Mouse (Mus musculus): ENCODE results near the gene Tgfa. TPM values are rescaled to one million over a fixed set of nuclear protein-coding genes. Genes with fewer than 3 reads are reported as not detected.

Gene Tgfa
- 6.9 and 7.8 TPM in 2 replicates for polyA plus RNA-seq (2015; fragmentation: Nextera tagmentation; extraction: Ambion mirVana)

DNA sequence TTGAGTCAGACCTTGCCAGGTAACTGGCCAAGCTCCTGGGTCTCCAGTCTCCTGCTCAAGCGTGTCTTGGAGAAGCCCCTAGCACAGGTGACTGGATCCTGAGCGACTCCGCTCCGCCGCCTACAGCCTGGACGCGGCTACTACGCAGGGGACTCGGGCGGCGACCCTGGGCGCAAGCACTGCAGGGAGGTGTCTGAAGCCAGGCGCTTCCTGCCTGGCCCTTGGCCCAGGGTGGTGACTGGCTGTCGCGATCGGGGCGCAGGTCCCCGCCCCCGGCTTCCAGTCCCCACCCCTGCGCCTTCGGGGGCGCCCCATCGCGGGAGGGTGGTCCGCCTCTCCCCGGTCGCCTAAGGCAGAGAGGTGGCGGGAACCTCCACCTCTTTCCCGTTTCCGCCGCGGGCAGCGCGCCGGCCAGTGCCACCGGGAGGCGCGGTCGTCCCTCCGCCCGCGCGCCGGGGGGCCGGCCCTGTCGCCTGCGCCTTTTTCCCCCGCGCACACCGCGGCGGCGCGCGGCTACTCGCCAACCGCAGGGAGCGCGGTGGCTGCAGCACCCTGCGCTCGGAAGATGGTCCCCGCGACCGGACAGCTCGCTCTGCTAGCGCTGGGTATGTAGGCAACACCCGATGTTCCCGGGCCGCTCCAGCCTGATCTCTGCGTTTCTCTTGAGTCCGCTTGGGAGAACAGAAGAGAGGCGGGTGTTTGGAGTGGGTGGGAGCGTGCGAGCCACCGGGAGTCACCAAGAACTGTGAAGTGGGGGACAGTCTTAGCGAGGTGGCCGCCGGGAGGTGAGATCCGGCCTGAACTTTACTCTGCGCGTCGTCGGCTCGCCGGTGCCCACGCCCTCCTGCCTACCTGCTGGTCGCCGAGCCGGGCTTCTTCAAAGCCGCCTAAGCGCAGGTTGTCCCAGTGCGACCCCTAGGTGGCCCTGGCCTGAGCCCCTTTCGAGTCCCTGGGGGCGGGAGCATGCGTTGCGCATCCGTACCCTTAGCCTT is at the start of gene Tgfa:
Tgfa (plus strand) TSS at position 283 of the 992 bp plus-strand sequence.
- Histone ChIP-seq H3K4me2 (peak within 1 kb of the TSS; percentile 98), H3K4me1 (peaks cover 25% of the 10 kb centered on the region), H3K27me3 (peaks cover 53% of the 10 kb centered on the region), H3K9me3 (no peaks in the 10 kb centered on the region), H3K36me3 (no peaks in the 10 kb centered on the region), H3K27ac (peak within 1 kb of the TSS; percentile 17; the same call in 1 of the 2 replicates), H3K4me3 (peak within 1 kb of the TSS; percentile 65), H3K9ac (peak within 1 kb of the TSS; percentile 51)
- peak; percentile 59; the same call in 1 of the 2 replicates for ATAC-seq (ENCODE audit: insufficient number of reproducible peaks, low FRiP score, low TSS enrichment, low read depth)
- under 1% methylated on average over 82 of the region's 97 CpGs for WGBS

DNA sequence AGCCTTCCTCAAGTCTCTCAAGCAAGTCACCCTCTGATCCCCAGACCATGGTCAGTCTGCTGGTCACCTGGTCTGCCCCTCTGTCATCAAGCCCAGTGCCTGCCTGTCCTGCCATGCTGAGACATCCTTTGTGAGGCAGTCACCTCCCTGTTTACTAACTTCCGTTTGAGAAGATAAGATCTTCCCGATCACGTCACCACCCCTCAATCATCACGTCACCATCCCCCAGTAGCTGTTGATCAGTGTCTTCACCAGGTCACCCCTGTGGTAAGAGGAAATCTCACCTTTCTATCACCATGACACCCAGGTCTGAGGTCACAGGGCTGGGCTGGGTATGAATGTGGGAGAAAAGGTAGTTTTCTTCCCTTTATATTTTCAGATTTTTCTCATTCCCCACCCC is 46.5 kb upstream of the Tgfa start:
- H3K36me3 ChIP-seq: no peaks in the 10 kb centered on the region
- H3K9ac ChIP-seq: no peak overlapping the region
- H3K4me3 ChIP-seq: no peak overlapping the region
- 50% methylated on average over 4 of the region's 4 CpGs for WGBS
- H3K9me3 ChIP-seq: no peaks in the 10 kb centered on the region
- no peak for ATAC-seq (ENCODE audit: insufficient number of reproducible peaks, low FRiP score, low TSS enrichment, low read depth)
- H3K4me2 ChIP-seq: no peak overlapping the region
- H3K27me3 ChIP-seq: no peaks in the 10 kb centered on the region
- H3K4me1 ChIP-seq: no peaks in the 10 kb centered on the region; the same call in 1 of the 2 replicates
- no peak overlapping the region for H3K27ac ChIP-seq

DNA sequence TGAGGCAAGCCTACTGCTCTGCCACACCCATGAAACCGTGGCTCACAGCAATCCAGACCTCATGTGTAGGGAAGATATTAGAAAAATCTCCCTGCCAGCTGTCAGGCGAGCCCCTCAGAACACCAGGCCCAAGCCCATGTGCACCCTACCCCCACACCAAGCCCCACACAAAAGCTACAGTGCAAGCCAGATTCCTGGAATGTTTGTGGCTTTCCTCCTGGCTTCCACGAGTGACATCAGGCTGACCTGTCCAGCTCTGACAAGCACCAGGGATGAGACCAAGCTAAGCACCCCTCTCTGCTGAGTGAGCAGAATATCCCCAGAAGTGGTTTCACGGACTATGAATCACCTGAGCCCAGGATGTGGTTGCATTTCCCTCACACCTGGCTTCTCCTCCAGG is 46.0 kb upstream of the Tgfa start:
- no peak for ATAC-seq (ENCODE audit: insufficient number of reproducible peaks, low FRiP score, low TSS enrichment, low read depth)
- 31% methylated on average over 4 of the region's 4 CpGs for WGBS
- Histone ChIP-seq H3K4me3 (no peak overlapping the region), H3K4me2 (no peak overlapping the region), H3K9ac (no peak overlapping the region), H3K27me3 (no peaks in the 10 kb centered on the region), H3K27ac (no peak overlapping the region), H3K36me3 (no peaks in the 10 kb centered on the region), H3K9me3 (no peaks in the 10 kb centered on the region), H3K4me1 (no peaks in the 10 kb centered on the region; the same call in 1 of the 2 replicates)

DNA sequence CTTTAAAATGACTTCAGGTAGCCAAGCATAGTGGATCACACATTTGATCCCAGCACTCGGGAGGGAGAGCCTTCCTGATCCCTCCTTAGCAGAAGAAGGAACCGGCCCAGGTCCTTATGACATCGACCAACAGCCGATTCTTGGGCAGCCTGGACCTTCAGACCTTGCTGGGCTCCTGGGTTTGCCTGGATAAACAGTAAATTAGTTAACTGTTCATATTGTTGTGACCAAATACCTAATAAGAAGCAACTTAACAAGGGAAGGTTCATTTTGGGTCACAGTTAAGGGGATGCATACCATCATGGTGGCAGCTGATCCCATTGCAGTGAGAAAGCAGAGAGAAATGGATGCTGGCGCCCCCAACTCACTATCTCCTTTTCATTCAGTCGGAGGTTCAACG is 42.3 kb upstream of the Tgfa start:
- no peaks in the 10 kb centered on the region for H3K27me3 ChIP-seq
- H3K36me3 ChIP-seq: no peaks in the 10 kb centered on the region
- no peak overlapping the region for H3K9ac ChIP-seq
- no peak overlapping the region for H3K27ac ChIP-seq
- no peak for ATAC-seq (ENCODE audit: insufficient number of reproducible peaks, low FRiP score, low TSS enrichment, low read depth)
- no peaks in the 10 kb centered on the region for H3K9me3 ChIP-seq
- no peak overlapping the region for H3K4me2 ChIP-seq
- H3K4me3 ChIP-seq: no peak overlapping the region
- peaks cover 9% of the 10 kb centered on the region for H3K4me1 ChIP-seq
- 88% methylated on average over 7 of the region's 7 CpGs for WGBS

DNA sequence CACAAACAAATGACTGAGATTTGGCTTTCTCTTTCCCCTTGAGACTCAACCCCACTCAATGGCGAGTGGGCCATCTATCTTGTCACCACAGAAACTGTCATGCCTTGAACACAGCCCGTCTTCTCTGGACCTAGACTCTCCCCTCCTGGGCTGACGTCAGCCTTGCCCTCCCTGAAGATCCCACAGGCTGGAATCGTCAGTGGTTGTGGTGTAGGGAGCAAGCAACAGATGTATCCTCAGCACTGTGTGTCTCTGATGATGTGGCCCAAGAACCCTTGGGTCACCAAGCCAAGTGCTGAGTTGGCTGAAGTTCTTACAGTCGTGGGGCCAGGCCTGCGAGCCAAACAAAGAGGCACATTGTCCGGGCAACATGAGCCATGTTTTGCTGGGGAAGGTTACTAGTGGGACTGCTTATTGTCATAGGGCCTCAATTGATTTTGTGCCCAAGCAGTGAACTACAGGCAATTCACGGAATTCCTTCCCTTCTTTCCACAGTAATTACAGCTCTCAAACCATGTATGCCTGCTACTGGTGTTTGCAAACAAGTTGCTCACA is 41.5 kb upstream of the Tgfa start:
- no peak overlapping the region for H3K4me2 ChIP-seq
- H3K4me1 ChIP-seq: peaks cover 9% of the 10 kb centered on the region
- H3K36me3 ChIP-seq: no peaks in the 10 kb centered on the region
- H3K27me3 ChIP-seq: no peaks in the 10 kb centered on the region
- WGBS: 66% methylated on average over 8 of the region's 8 CpGs
- H3K4me3 ChIP-seq: no peak overlapping the region
- H3K9me3 ChIP-seq: no peaks in the 10 kb centered on the region
- no peak overlapping the region for H3K9ac ChIP-seq
- no peak for ATAC-seq (ENCODE audit: insufficient number of reproducible peaks, low FRiP score, low TSS enrichment, low read depth)
- no peak overlapping the region for H3K27ac ChIP-seq

DNA sequence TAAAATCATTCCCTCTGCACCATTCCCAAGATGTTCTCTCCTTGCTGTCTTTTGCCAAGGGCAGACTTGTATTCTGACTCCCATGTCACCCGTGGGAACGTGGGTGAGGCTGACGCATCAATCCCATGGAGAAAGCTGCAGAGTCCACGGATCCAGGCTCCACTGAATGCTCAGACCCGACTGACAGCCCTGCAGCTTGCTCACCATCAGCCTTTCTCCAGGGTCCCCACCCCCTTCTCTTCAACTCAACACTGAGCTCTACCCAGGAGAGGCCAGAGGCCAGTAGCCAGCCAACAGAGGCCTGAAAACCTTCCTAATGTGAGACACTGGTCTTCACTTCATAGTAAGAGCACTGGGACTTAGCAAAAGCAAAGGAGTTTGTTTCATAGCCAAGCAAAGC is 41.0 kb upstream of the Tgfa start:
- no peak for ATAC-seq (ENCODE audit: insufficient number of reproducible peaks, low FRiP score, low TSS enrichment, low read depth)
- H3K9ac ChIP-seq: no peak overlapping the region
- H3K27me3 ChIP-seq: no peaks in the 10 kb centered on the region
- no peaks in the 10 kb centered on the region for H3K36me3 ChIP-seq
- 83% methylated on average over 5 of the region's 5 CpGs for WGBS
- H3K4me2 ChIP-seq: no peak overlapping the region
- H3K4me3 ChIP-seq: no peak overlapping the region
- H3K9me3 ChIP-seq: no peaks in the 10 kb centered on the region
- peaks cover 9% of the 10 kb centered on the region for H3K4me1 ChIP-seq
- no peak overlapping the region for H3K27ac ChIP-seq

DNA sequence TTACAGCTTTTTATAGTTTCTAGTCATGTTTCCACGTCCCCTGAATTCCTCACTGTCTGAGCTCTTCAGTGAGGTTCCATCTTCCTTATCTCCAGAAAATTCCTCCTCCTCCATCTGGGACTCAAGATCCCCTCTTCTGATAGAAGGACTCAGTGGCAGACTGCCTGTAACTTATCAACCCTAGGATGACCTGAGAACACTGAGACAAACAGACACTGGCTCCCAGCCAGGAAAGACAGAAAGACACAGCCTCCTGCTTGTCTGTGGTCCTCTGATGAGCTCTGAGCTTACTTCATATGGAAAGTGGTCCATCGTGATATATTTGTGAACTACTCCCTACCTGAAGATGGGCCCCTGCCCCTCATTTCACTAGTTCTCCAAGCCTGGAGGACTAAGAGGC is 40.5 kb upstream of the Tgfa start:
- WGBS: 62% methylated on average over 2 of the region's 2 CpGs
- Histone ChIP-seq H3K4me3 (no peak overlapping the region), H3K9ac (no peak overlapping the region), H3K27me3 (no peaks in the 10 kb centered on the region), H3K36me3 (no peaks in the 10 kb centered on the region), H3K9me3 (no peaks in the 10 kb centered on the region), H3K4me2 (no peak overlapping the region), H3K27ac (no peak overlapping the region), H3K4me1 (peaks cover 9% of the 10 kb centered on the region)
- no peak for ATAC-seq (ENCODE audit: insufficient number of reproducible peaks, low FRiP score, low TSS enrichment, low read depth)

DNA sequence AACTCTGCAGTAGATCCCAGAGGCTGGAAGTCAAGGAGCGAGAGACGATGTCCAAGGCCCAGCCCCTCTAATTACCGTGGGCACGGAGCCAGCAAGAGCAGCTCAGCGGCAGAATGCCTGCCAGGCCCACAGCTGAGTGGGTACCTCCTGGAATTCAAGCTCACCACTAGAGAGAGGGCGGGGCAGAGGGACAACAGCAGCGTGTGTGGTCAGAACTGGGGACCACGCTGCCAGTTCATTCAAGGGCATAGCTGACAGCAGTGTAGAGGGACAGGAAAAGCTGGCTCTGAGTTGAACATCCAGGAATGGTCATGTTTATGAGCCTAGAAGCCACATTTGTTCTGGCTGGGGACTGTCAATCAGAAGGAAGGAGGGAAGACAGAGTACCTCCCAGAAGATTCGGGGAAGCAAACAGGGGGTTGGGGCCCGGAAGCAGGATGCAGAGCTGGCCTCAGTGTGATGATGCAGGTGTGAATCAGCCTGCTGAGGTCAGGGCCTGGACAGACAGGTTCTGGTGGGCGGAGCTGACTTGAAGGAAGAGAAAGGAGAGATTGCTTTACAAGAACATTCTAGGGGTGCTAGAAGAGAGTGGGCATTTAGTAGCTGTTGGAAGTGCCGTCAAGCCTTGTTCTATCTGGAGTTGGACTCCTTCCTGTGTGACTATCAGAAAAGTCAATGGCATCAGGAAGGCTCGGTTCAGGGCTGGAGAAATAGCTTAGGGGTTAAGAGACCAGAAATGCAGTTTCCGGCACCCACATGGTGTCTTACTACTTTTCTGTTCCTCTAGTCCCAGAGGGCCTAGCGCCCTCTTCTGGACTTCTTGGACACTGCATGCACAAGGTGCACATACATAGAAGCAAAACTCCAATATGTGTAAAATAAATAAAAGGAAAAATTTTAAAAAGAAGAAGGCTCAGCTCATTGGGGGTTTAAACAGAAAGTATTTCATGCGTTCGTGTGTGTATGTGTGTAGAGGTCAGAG is 37.5 kb upstream of the Tgfa start:
- ATAC-seq (ENCODE audit: insufficient number of reproducible peaks, low FRiP score, low TSS enrichment, low read depth): no peak
- Histone ChIP-seq H3K36me3 (no peaks in the 10 kb centered on the region), H3K4me1 (peaks cover 9% of the 10 kb centered on the region), H3K27ac (peak overlapping the region; percentile 22; the same call in 1 of the 2 replicates), H3K27me3 (no peaks in the 10 kb centered on the region), H3K4me2 (peak overlapping the region; percentile 24; the same call in 1 of the 2 replicates), H3K9me3 (no peaks in the 10 kb centered on the region), H3K9ac (no peak overlapping the region), H3K4me3 (no peak overlapping the region)
- WGBS: 49% methylated on average over 17 of the region's 17 CpGs

DNA sequence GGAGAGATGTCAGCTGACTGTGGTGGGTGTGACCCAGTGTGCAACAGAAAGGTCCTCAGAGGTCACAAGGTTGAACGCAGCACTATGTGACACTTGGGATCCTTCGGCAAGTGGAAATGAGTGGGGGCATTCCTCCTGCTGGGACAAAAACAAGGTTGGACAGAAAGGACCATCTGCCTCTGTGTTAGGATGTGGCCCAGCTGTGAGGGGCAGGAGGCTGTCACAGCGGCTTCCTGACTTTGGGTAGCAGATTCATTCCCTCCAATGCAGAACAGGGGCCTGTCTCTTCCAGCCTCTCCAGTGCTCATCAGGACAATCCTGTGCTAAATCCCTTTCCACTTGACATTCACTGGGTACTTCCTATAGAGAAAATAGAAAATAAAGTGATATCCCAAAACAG is 34.1 kb upstream of the Tgfa start:
- H3K4me1 ChIP-seq: peaks cover 9% of the 10 kb centered on the region
- no peak for ATAC-seq (ENCODE audit: insufficient number of reproducible peaks, low FRiP score, low TSS enrichment, low read depth)
- 66% methylated on average over 3 of the region's 3 CpGs for WGBS
- H3K36me3 ChIP-seq: no peaks in the 10 kb centered on the region
- no peak overlapping the region for H3K27ac ChIP-seq
- H3K27me3 ChIP-seq: no peaks in the 10 kb centered on the region
- no peak overlapping the region for H3K4me3 ChIP-seq
- no peaks in the 10 kb centered on the region for H3K9me3 ChIP-seq
- H3K4me2 ChIP-seq: no peak overlapping the region
- H3K9ac ChIP-seq: no peak overlapping the region

DNA sequence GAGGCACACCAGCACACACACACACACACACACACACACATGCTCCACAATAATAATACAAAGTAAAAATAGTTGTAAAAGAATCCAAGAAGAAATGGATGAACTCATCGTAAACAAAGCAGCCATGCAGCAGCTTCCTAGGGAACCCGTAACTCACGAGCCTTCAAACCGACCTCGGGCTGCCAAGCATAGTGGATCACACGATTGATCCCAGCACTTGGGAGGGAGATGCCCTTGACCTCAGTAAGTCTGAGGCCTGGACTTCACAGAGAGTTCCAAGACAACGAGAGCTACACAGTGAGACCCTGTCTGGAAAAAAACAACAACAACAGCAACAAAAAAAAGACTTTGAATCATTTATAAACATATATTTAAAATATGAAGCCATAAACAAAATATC is 33.4 kb upstream of the Tgfa start:
- no peaks in the 10 kb centered on the region for H3K36me3 ChIP-seq
- H3K27me3 ChIP-seq: no peaks in the 10 kb centered on the region
- WGBS: 47% methylated on average over 7 of the region's 7 CpGs
- H3K9ac ChIP-seq: no peak overlapping the region
- no peak overlapping the region for H3K27ac ChIP-seq
- no peak for ATAC-seq (ENCODE audit: insufficient number of reproducible peaks, low FRiP score, low TSS enrichment, low read depth)
- no peak overlapping the region for H3K4me2 ChIP-seq
- no peak overlapping the region for H3K4me3 ChIP-seq
- H3K9me3 ChIP-seq: no peaks in the 10 kb centered on the region
- peaks cover 9% of the 10 kb centered on the region for H3K4me1 ChIP-seq

DNA sequence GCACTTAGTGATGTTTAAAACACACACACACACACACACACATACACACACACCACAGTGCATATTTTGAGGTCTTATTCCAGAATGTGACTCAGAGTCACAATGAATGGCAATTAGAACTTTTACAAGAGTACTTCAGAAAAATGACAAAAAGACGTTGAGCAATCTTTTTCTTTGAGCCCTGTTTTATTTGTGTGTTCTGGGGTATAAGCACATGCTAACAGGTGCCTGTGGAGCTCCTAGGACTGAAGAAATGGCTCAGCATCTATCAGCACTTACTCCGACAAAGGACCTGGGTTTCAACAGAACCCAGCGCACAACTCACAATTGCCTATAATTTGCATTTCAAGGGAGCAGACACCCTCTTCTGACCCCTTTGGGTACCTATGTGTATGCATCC is 31.0 kb upstream of the Tgfa start:
- whole genome bisulfite sequencing: 58% methylated on average over 3 of the region's 3 CpGs
- ATAC-seq (ENCODE audit: insufficient number of reproducible peaks, low FRiP score, low TSS enrichment, low read depth): no peak
- no peak overlapping the region for H3K4me2 ChIP-seq
- H3K4me1 ChIP-seq: no peaks in the 10 kb centered on the region
- no peak overlapping the region for H3K4me3 ChIP-seq
- H3K27me3 ChIP-seq: no peaks in the 10 kb centered on the region
- H3K9ac ChIP-seq: no peak overlapping the region
- H3K9me3 ChIP-seq: no peaks in the 10 kb centered on the region
- H3K36me3 ChIP-seq: no peaks in the 10 kb centered on the region
- H3K27ac ChIP-seq: no peak overlapping the region

All from limb, embryonic 15.5 days (tissue).